Mouse (Mus musculus): ENCODE results near the gene Hmgn1.

DNA sequence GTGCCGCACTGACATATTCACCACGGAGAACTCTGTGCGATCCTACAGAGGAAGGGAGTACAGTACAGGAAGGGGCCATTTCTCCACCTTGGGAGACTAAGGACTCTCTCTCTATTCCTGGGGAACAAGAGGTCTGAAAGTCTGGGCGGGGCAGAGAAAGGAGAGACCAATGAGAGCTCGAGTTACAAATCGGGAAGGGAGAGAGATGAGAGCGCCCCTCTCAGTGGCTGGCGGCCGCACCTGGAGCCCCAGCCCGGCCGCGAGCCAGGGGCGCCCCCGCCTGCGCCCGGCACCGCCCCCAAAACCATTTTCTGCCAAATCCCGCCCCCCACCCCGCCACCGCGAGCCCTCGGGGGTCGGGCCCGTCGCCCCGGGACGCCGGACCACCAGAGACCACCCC, 46.2 kb downstream of the Hmgn1 start:
- TF ChIP-seq POLR2A (IDR thresholded peaks at IDR 0.05; ENCODE audit: low read depth, low read length) = peak; percentile 30; the same call in 1 of the 2 replicates
- TF ChIP-seq CTCF (IDR thresholded peaks at IDR 0.05; ENCODE audit: borderline replicate concordance, insufficient read depth, low read length) = no peak

Data from embryonic fibroblast, embryonic 13.5 days (primary cell).